Mouse (Mus musculus): ENCODE data around the gene Engase. TPM values are rescaled to one million over a fixed set of nuclear protein-coding genes. Genes with fewer than 3 reads are reported as not detected.
A peak's percentile ranks its signal among the peaks of the same experiment; 100 is the strongest.

The Engase gene
- polyA plus RNA-seq, 1 experiment from 2014 or later, result 5.9 TPM

- Histone ChIP-seq H3K36me3 (ENCODE audit: control insufficient read depth, insufficient read depth, low read length) (no peaks in the 10 kb centered on the region), H3K9me3 (replicated peaks; ENCODE audit: control insufficient read depth, low read length, poor library complexity, severe bottlenecking) (no peaks in the 10 kb centered on the region), H3K4me3 (ENCODE audit: low read depth, low read length) (no peak overlapping the region), H3K27me3 (ENCODE audit: control insufficient read depth, insufficient read depth, low read depth, low read length) (no peaks in the 10 kb centered on the region), H3K4me2 (ENCODE audit: low read length) (no peak overlapping the region), H3K27ac (ENCODE audit: low read length) (no peak overlapping the region), H3K9ac (ENCODE audit: low read depth, low read length) (no peak overlapping the region), H3K4me1 (ENCODE audit: control insufficient read depth, insufficient read depth, low read length) (peaks cover 5% of the 10 kb centered on the region)
- no peak for ATAC-seq
- 90% methylated on average over 11 of the region's 11 CpGs for WGBS
These were observed 4.6 kb downstream of the Engase start for GRCm38 (mm10) chr11:118481231-118481630.

GRCm38 (mm10) chr11:118481751-118482150 lies 5.1 kb downstream of the Engase start:
- ATAC-seq, result no peak
- no peaks in the 10 kb centered on the region for H3K27me3 ChIP-seq (ENCODE audit: control insufficient read depth, insufficient read depth, low read depth, low read length)
- no peak overlapping the region for H3K27ac ChIP-seq (ENCODE audit: low read length)
- H3K4me1 ChIP-seq (ENCODE audit: control insufficient read depth, insufficient read depth, low read length), result peaks cover 5% of the 10 kb centered on the region
- 85% methylated on average over 14 of the region's 14 CpGs for WGBS
- no peak overlapping the region for H3K9ac ChIP-seq (ENCODE audit: low read depth, low read length)
- H3K36me3 ChIP-seq (ENCODE audit: control insufficient read depth, insufficient read depth, low read length), result no peaks in the 10 kb centered on the region
- no peak overlapping the region for H3K4me2 ChIP-seq (ENCODE audit: low read length)
- no peak overlapping the region for H3K4me3 ChIP-seq (ENCODE audit: low read depth, low read length)
- no peaks in the 10 kb centered on the region for H3K9me3 ChIP-seq (replicated peaks; ENCODE audit: control insufficient read depth, low read length, poor library complexity, severe bottlenecking)

GRCm38 (mm10) chr11:118484169-118484568 lies 7.5 kb downstream of the Engase start:
- H3K9ac ChIP-seq (ENCODE audit: low read depth, low read length), result no peak overlapping the region
- H3K4me3 ChIP-seq (ENCODE audit: low read depth, low read length), result no peak overlapping the region
- no peaks in the 10 kb centered on the region for H3K36me3 ChIP-seq (ENCODE audit: control insufficient read depth, insufficient read depth, low read length)
- no peak for ATAC-seq
- H3K9me3 ChIP-seq (replicated peaks; ENCODE audit: control insufficient read depth, low read length, poor library complexity, severe bottlenecking), result no peaks in the 10 kb centered on the region
- H3K4me1 ChIP-seq (ENCODE audit: control insufficient read depth, insufficient read depth, low read length), result peaks cover 8% of the 10 kb centered on the region
- H3K27ac ChIP-seq (ENCODE audit: low read length), result no peak overlapping the region
- H3K4me2 ChIP-seq (ENCODE audit: low read length), result no peak overlapping the region
- WGBS, result 81% methylated on average over 8 of the region's 8 CpGs
- no peaks in the 10 kb centered on the region for H3K27me3 ChIP-seq (ENCODE audit: control insufficient read depth, insufficient read depth, low read depth, low read length)

- Histone ChIP-seq H3K4me3 (ENCODE audit: low read depth, low read length) (no peak overlapping the region), H3K36me3 (ENCODE audit: control insufficient read depth, insufficient read depth, low read length) (no peaks in the 10 kb centered on the region), H3K9me3 (replicated peaks; ENCODE audit: control insufficient read depth, low read length, poor library complexity, severe bottlenecking) (no peaks in the 10 kb centered on the region), H3K27me3 (ENCODE audit: control insufficient read depth, insufficient read depth, low read depth, low read length) (no peaks in the 10 kb centered on the region), H3K27ac (ENCODE audit: low read length) (no peak overlapping the region), H3K9ac (ENCODE audit: low read depth, low read length) (no peak overlapping the region), H3K4me1 (ENCODE audit: control insufficient read depth, insufficient read depth, low read length) (peaks cover 13% of the 10 kb centered on the region), H3K4me2 (ENCODE audit: low read length) (no peak overlapping the region)
- 73% methylated on average over 11 of the region's 11 CpGs for WGBS
- no peak for ATAC-seq
These were observed 8.7 kb downstream of the Engase start for GRCm38 (mm10) chr11:118485338-118485737.

- Histone ChIP-seq H3K9ac (ENCODE audit: low read depth, low read length) (no peak overlapping the region), H3K9me3 (replicated peaks; ENCODE audit: control insufficient read depth, low read length, poor library complexity, severe bottlenecking) (no peaks in the 10 kb centered on the region), H3K4me1 (ENCODE audit: control insufficient read depth, insufficient read depth, low read length) (peaks cover 13% of the 10 kb centered on the region), H3K4me2 (ENCODE audit: low read length) (no peak overlapping the region), H3K27me3 (ENCODE audit: control insufficient read depth, insufficient read depth, low read depth, low read length) (no peaks in the 10 kb centered on the region), H3K27ac (ENCODE audit: low read length) (no peak overlapping the region), H3K4me3 (ENCODE audit: low read depth, low read length) (no peak overlapping the region), H3K36me3 (ENCODE audit: control insufficient read depth, insufficient read depth, low read length) (no peaks in the 10 kb centered on the region)
- no peak for ATAC-seq
- WGBS, result 92% methylated on average over 3 of the region's 3 CpGs
These were observed 9.2 kb downstream of the Engase start for GRCm38 (mm10) chr11:118485780-118486179.

- no peak for ATAC-seq
- Histone ChIP-seq H3K4me2 (ENCODE audit: low read length) (no peak overlapping the region), H3K36me3 (ENCODE audit: control insufficient read depth, insufficient read depth, low read length) (no peaks in the 10 kb centered on the region), H3K4me1 (ENCODE audit: control insufficient read depth, insufficient read depth, low read length) (peaks cover 13% of the 10 kb centered on the region), H3K27me3 (ENCODE audit: control insufficient read depth, insufficient read depth, low read depth, low read length) (no peaks in the 10 kb centered on the region), H3K9ac (ENCODE audit: low read depth, low read length) (no peak overlapping the region), H3K27ac (ENCODE audit: low read length) (no peak overlapping the region), H3K9me3 (replicated peaks; ENCODE audit: control insufficient read depth, low read length, poor library complexity, severe bottlenecking) (no peaks in the 10 kb centered on the region), H3K4me3 (ENCODE audit: low read depth, low read length) (no peak overlapping the region)
- 89% methylated on average over 6 of the region's 6 CpGs for WGBS
These were observed 9.7 kb downstream of the Engase start for GRCm38 (mm10) chr11:118486281-118486680.

- Histone ChIP-seq H3K36me3 (ENCODE audit: control insufficient read depth, insufficient read depth, low read length) (no peaks in the 10 kb centered on the region), H3K4me1 (ENCODE audit: control insufficient read depth, insufficient read depth, low read length) (peaks cover 13% of the 10 kb centered on the region), H3K9ac (ENCODE audit: low read depth, low read length) (no peak overlapping the region), H3K27ac (ENCODE audit: low read length) (no peak overlapping the region), H3K9me3 (replicated peaks; ENCODE audit: control insufficient read depth, low read length, poor library complexity, severe bottlenecking) (no peaks in the 10 kb centered on the region), H3K27me3 (ENCODE audit: control insufficient read depth, insufficient read depth, low read depth, low read length) (no peaks in the 10 kb centered on the region), H3K4me2 (ENCODE audit: low read length) (no peak overlapping the region), H3K4me3 (ENCODE audit: low read depth, low read length) (no peak overlapping the region)
- no peak for ATAC-seq
- WGBS, result 88% methylated on average over 29 of the region's 29 CpGs
These were observed 10.5 kb downstream of the Engase start for GRCm38 (mm10) chr11:118486881-118487772.

GRCm38 (mm10) chr11:118488191-118488906 lies 11.7 kb downstream of the Engase start:
- Histone ChIP-seq H3K9ac (ENCODE audit: low read depth, low read length) (no peak overlapping the region), H3K4me2 (ENCODE audit: low read length) (no peak overlapping the region), H3K4me1 (ENCODE audit: control insufficient read depth, insufficient read depth, low read length) (peaks cover 21% of the 10 kb centered on the region), H3K27me3 (ENCODE audit: control insufficient read depth, insufficient read depth, low read depth, low read length) (no peaks in the 10 kb centered on the region), H3K36me3 (ENCODE audit: control insufficient read depth, insufficient read depth, low read length) (no peaks in the 10 kb centered on the region), H3K27ac (ENCODE audit: low read length) (peak overlapping the region; percentile 53), H3K9me3 (replicated peaks; ENCODE audit: control insufficient read depth, low read length, poor library complexity, severe bottlenecking) (no peaks in the 10 kb centered on the region), H3K4me3 (ENCODE audit: low read depth, low read length) (no peak overlapping the region)
- ATAC-seq, result no peak
- 68% methylated on average over 8 of the region's 8 CpGs for WGBS

- no peaks in the 10 kb centered on the region for H3K36me3 ChIP-seq (ENCODE audit: control insufficient read depth, insufficient read depth, low read length)
- 52% methylated on average over 12 of the region's 12 CpGs for WGBS
- no peak overlapping the region for H3K4me2 ChIP-seq (ENCODE audit: low read length)
- ATAC-seq, result no peak
- no peaks in the 10 kb centered on the region for H3K27me3 ChIP-seq (ENCODE audit: control insufficient read depth, insufficient read depth, low read depth, low read length)
- no peak overlapping the region for H3K9ac ChIP-seq (ENCODE audit: low read depth, low read length)
- peaks cover 23% of the 10 kb centered on the region for H3K4me1 ChIP-seq (ENCODE audit: control insufficient read depth, insufficient read depth, low read length)
- H3K9me3 ChIP-seq (replicated peaks; ENCODE audit: control insufficient read depth, low read length, poor library complexity, severe bottlenecking), result no peaks in the 10 kb centered on the region
- peak overlapping the region; percentile 53 for H3K27ac ChIP-seq (ENCODE audit: low read length)
- no peak overlapping the region for H3K4me3 ChIP-seq (ENCODE audit: low read depth, low read length)
These were observed 12.3 kb downstream of the Engase start for GRCm38 (mm10) chr11:118488907-118489270.

Data from midbrain, embryonic 16.5 days (tissue).